Mouse (Mus musculus) layer of hippocampus, adult 8-10 months (tissue): Measurements from ENCODE around the gene Abl2. TPM values are rescaled to one million over a fixed set of nuclear protein-coding genes. Genes with fewer than 3 reads are reported as not detected.
"Not testable (repeated sequence)": the region's sequence is repeated elsewhere in the genome, so short reads cannot be mapped to it uniquely, and the experiment has no call there.

ENCODE experiments used
- DNase-seq, 2 experiments: peaks; one replicate each; pipeline ENCODE4 v3.0.0; 2022; ENCODE audit warnings: low spot score in 2 of 2
- total RNA-seq, 4 experiments: library from RNA; stranded (reverse); gene quantifications; 2 replicates each; pipeline ENCODE4 v1.2.4; 2022

Abl2 gene
- total RNA-seq, 4 experiments from 2014 or later, result 76.6 to 82.4 (median 79.9) TPM

DNA sequence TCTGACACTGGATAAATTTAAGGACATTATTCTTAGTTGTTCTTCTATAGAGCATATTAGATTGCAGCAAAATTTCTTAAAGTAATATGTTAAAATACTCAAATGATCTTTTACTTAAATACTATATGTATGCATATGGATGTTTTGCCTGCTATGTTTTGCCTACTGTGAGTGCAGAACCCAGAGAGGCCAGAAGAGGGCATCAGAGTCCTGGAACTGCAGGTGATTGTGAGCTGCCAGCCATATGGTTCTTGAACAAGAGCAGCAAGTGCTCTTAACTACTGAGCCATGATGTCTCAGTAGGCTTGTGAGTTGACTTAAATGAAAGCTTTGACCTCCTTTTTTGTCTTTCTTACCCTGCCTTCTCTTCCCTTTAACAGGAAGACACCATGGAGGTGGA is 72.4 kb downstream of the Abl2 start:
- no peak for DNase-seq

DNA sequence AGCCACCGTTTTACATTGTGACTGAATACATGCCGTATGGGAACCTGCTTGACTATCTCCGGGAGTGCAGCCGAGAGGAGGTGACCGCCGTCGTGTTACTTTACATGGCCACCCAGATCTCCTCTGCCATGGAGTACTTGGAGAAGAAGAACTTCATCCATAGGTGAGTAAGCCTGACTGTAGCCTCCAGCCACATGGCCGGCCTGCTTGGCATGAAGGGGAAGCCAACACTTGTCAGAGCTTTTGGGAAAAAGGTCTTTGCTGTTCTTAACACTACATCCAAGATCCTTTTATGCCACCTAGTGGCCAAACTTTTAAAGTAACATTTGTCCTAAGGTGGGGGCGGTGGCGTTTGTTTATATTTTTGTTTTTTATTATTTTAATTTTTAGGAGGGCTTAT is 74.5 kb downstream of the Abl2 start:
- DNase-seq, result no peak

- no peak for DNase-seq
These were observed 76.6 kb downstream of the Abl2 start for GRCm38 (mm10) chr1:156635148-156635547.

- DNase-seq, result no peak
These were observed 80.9 kb downstream of the Abl2 start for GRCm38 (mm10) chr1:156639455-156639854.

GRCm38 (mm10) chr1:156640577-156640976 is 82.0 kb downstream of the Abl2 start:
- peak in 1 of 2 experiments; percentile 46 for DNase-seq

GRCm38 (mm10) chr1:156641808-156642207 is 83.2 kb downstream of the Abl2 start:
- DNase-seq, result no peak

DNA sequence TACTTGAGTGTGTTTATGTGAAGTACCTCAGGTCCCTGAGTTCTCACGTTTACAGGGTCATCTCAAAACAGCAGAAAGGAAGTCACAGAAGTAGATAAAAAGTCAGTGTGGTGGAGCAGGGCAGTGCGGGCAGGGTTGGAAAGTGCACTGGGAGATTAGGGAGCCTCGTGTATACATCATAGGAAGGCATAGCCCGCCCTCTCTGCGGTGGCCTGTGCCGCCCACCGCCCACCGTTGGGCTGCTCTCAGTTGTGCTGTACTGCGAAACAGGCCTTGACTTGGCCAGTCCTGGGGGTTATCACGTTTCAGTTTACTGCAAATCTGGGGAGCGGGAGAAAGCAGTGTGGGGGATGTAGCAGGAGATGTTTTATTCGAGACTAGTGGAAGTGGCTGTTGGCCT is 84.2 kb downstream of the Abl2 start:
- no peak for DNase-seq

DNA sequence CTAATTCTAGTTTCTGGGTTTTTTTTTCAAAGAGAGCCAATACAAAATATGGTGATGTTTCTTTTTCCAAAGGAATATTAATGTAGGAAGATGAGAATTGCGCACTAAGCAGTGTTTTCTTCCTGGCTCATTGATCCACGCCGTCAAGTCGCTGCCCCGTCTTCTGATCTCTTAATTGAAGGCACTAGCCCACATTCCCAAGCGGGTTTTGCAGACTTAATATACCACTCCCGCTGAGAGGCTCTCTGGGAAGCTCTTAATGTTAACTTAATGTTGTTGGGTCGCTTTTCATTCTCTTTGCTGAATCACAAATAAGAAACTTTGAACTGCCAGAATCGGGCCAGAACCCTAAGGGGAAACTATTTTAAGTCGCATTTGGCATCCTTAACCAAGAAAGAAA is 85.5 kb downstream of the Abl2 start:
- DNase-seq, result no peak

GRCm38 (mm10) chr1:156644780-156645523 is 86.4 kb downstream of the Abl2 start:
- DNase-seq, result no peak

DNA sequence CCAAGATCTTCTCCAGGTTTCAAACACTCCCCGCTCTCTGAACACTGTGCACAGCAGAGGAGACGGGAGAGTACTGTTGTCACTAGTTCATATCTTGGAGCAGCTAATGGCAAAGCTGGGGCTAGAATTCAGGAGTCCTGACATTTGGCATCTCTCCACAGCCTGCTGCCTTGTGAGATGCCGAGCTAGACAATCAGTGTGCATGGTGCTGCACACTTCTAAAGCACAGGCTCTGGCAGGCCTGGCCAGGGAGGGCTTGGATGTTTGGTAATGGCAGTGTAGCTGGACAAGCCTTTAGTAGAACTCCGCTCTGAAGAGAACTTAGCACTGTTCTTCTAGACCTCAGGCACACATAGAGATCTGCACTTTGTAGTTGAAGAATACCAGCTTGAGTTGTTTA is 87.4 kb downstream of the Abl2 start:
- DNase-seq, result no peak

DNA sequence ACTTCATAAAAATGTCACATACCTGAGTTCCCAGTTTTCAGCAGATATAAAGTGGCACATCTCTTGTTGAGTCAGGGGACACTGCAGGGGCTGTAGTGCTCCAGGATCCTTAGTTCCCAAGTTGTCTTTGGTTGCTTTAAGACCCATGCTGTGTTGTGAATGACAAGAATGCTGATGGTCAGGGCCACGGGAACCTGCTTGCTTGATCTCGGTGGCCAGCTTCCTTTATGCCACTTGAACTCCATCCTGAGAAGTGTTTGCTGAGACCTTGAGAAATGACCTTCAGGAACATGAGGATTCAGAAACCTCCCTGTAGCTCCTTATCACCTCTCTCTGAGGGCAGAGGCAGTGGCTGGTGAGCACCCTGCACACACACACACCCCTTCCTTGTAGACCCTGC is 90.1 kb downstream of the Abl2 start:
- no peak for DNase-seq

DNA sequence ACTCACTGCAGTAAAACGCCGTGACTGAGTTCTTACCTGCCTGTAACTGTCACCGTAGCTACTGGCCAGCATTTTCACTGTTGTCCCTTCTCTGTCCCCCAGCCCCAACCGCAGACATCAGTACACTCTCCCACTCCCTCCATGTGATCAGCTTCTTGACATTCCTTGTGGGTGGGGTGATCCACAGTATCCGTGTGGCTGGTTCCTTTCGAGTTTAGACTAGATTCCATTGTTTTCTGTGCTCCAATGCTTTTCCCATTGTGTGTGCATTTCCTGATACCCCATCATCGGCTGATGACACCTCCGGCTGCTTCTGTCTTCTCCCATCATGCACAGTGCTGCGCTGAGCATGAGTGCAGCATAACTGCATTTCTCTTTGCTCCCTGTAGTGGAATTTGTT is 92.0 kb downstream of the Abl2 start:
- DNase-seq, result no peak

DNA sequence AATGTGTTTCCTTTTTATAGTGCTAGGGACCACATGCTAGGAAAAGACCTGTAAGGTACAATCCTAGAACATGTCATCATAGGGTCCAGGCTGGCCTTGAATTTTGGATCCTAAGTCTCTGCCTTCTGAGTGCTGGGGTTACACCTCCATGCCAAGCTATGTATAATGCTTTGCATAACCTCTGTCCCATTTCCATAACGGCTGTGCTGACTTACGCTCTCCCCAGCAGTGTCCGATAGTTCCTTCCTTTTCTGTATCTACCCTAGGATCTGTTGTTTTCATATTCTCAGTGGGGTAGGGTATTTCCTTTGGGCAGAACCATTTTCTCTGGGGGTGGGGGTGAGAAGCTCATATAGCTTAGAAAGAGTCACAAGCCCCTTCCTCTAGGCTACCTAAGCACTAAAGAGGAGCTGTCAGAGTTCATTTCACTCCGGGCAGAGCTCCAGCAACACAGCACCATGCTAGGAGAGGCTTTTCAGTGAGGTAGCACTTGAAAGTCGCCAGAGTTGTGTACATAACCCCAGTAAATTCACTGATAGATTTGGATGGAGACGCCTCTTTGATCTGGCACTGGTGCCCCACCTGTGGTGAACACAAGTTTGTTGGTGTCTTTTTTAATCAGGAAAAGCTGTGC is 93.7 kb downstream of the Abl2 start:
- no peak for DNase-seq

- DNase-seq, result no peak
These were observed 96.3 kb downstream of the Abl2 start for GRCm38 (mm10) chr1:156654735-156655530.

GRCm38 (mm10) chr1:156657523-156657922 is 98.9 kb downstream of the Abl2 start:
- no peak for DNase-seq

DNA sequence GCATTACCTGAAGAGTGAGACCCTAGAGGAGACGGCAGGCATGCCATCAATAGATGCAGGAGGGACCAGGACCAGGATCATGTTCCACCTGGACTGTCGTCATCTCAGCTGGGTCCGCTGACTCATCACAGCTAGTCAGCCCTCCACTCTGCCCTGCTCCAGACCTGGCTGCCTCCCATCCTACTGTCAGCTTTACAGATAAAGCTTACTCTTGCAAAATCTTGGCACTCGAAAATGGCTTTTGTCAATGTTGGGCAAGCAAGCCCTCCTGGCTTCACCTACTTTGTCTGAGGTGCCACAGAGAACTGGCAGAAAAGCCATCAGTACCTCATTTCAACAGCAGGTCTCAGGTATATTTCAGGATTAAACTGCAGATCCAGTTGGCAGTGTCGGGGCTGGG is 100.1 kb downstream of the Abl2 start:
- DNase-seq, result no peak

- no peak for DNase-seq
These were observed 101.5 kb downstream of the Abl2 start for GRCm38 (mm10) chr1:156659906-156660659.

- DNase-seq, result not testable (repeated sequence)
These were observed 102.2 kb downstream of the Abl2 start for GRCm38 (mm10) chr1:156660660-156661236.

DNA sequence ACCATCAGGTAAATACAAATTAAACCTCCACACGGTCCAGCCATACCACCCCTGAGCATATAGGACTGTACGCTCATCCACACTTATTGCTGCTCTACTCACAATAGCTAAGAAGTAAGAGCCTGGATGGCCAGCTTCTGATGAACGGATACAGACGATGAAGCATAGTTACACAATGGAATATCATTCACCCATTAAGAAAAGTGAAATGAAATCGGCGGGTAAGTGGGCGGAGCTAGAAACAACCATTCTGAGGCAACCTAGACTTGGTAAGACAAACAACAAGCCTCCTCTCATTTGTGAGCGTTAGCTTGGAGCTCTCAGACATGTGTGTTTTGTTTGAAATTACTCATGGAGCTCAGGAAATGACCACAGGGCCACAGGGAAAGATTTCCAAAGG is 107.2 kb downstream of the Abl2 start:
- DNase-seq, result no peak

- DNase-seq, result no peak
These were observed 108.7 kb downstream of the Abl2 start for GRCm38 (mm10) chr1:156667141-156667926.
